Mouse (Mus musculus) gastrocnemius, postnatal 10 days (tissue): ENCODE measurements at regions not wholly inside any gene's neighbourhood (a gene's known extent, or its start where the extent isn't known, plus 50 kb on each side); places are given as distances from the start of the nearest gene placed in this dataset.

ENCODE experiments used
- DNase-seq: peaks from one replicate; pipeline ENCODE4 v3.0.0; 2021; ENCODE audit warnings: mixed read lengths

- DNase-seq, result no peak
Measured at GRCm38 (mm10) chr13:25868923-25869322, 598.6 kb upstream of the Nrsn1 start.

- no peak for DNase-seq
Measured at GRCm38 (mm10) chr13:25858207-25858606, 587.9 kb upstream of the Nrsn1 start.

- no peak for DNase-seq
Measured at GRCm38 (mm10) chr13:25857569-25857968, 587.3 kb upstream of the Nrsn1 start.

GRCm38 (mm10) chr13:25857096-25857495 is 586.8 kb upstream of the Nrsn1 start:
- no peak for DNase-seq

GRCm38 (mm10) chr13:25856549-25856948 is 586.2 kb upstream of the Nrsn1 start:
- DNase-seq, result no peak

- DNase-seq, result no peak
Measured at GRCm38 (mm10) chr13:25848156-25848555, 577.9 kb upstream of the Nrsn1 start.

- no peak for DNase-seq
Measured at GRCm38 (mm10) chr13:25838237-25838636, 567.9 kb upstream of the Nrsn1 start.

- DNase-seq, result no peak
Measured at GRCm38 (mm10) chr13:25829146-25829924, 559.0 kb upstream of the Nrsn1 start.

GRCm38 (mm10) chr13:25808564-25809253 is 538.4 kb upstream of the Nrsn1 start:
- DNase-seq, result no peak

GRCm38 (mm10) chr13:25793216-25793803 is 523.0 kb upstream of the Nrsn1 start:
- DNase-seq, result no peak

- DNase-seq, result peak; percentile 7
Measured at GRCm38 (mm10) chr13:25781161-25781560, 510.9 kb upstream of the Nrsn1 start.

GRCm38 (mm10) chr13:25777706-25778105 is 507.4 kb upstream of the Nrsn1 start:
- DNase-seq, result peak; percentile 13

GRCm38 (mm10) chr13:25774586-25775182 is 504.4 kb upstream of the Nrsn1 start:
- no peak for DNase-seq

- DNase-seq, result no peak
Measured at GRCm38 (mm10) chr13:25754515-25755105, 484.3 kb upstream of the Nrsn1 start.

- DNase-seq, result no peak
Measured at GRCm38 (mm10) chr13:25751409-25751777, 481.1 kb upstream of the Nrsn1 start.

- DNase-seq, result no peak
Measured at GRCm38 (mm10) chr13:25750460-25751408, 480.4 kb upstream of the Nrsn1 start.

GRCm38 (mm10) chr13:25738601-25739000 is 468.3 kb upstream of the Nrsn1 start:
- no peak for DNase-seq

GRCm38 (mm10) chr13:25729327-25729892 is 459.1 kb upstream of the Nrsn1 start:
- DNase-seq, result no peak

- peak; percentile 11 for DNase-seq
Measured at GRCm38 (mm10) chr13:25727504-25728095, 457.3 kb upstream of the Nrsn1 start.
